Mouse (Mus musculus): Measurements from ENCODE around the gene Mms19.

GRCm38 (mm10) chr19:42009067-42009466 is 28.1 kb upstream of the Mms19 start:
- TF ChIP-seq CTCF (IDR thresholded peaks at IDR 0.05; ENCODE audit: borderline replicate concordance, insufficient read depth, low read depth, low read length) (no peak), POLR2A (IDR thresholded peaks at IDR 0.05; ENCODE audit: borderline replicate concordance, insufficient read depth, low read length) (no peak)

Measured in cerebellum, adult 2 months (tissue).